Mouse (Mus musculus) cerebellum, adult 9-10 months (tissue): ENCODE measurements around the gene Clec1b.

Source experiments
- DNase-seq: peaks from one replicate; pipeline ENCODE4 v3.0.0; 2022

The Clec1b gene

GRCm38 (mm10) chr6:129414177-129414576, 17.1 kb downstream of the Clec1b start:
- DNase-seq = no peak

- no peak for DNase-seq
These were observed 25.2 kb downstream of the Clec1b start for GRCm38 (mm10) chr6:129422311-129422710.

DNA sequence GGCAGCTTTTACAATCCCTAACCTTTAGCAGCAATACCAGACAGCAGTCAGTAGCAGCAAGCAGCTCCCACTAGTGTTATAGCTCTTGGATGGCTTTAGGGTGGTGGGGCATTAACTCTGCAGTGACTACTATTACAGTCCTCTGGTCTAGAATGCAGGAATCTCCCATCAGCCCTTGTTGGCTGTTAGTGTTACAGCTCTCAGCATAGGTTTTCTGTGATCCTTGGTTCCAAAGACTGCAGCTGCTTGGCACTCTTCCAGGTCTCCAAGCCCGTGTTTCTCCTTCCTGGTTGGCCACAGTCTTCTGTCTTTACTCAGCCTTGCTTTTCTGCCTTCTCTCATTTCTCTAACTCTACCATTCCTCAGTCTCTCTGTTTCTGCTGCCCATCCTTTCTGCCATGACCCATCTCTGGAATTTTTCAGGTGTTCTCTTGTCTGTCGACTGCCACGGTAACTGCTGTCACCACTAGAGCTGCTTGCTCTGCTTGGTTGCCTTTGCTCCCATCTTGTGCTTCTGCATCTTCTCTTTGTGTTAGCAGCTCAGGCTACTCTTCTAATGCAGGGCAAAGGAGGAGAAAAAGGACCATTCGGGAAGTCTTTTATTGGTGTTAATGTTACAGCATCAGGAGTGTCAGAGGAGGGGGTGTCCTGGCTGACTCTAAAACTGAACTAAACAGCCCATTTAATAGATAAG, 26.1 kb downstream of the Clec1b start:
- DNase-seq = no peak

DNA sequence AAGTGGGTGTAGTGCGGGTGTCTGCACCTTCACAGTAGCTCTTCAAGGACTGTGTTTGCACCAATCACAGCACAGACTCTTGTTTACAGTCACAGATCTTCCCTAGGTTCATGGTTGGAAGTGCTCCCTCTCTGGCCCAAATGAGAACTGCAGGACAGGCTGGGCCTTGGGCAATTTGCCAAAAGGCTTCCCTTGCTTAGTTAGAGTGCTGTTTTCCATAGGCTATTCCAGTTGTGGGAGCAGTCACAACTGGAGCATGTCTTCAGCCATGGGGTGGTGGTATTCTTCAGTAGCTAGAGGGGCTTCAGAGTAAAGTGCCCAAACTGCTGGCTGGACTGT, 26.6 kb downstream of the Clec1b start:
- peak; percentile 53 for DNase-seq

DNA sequence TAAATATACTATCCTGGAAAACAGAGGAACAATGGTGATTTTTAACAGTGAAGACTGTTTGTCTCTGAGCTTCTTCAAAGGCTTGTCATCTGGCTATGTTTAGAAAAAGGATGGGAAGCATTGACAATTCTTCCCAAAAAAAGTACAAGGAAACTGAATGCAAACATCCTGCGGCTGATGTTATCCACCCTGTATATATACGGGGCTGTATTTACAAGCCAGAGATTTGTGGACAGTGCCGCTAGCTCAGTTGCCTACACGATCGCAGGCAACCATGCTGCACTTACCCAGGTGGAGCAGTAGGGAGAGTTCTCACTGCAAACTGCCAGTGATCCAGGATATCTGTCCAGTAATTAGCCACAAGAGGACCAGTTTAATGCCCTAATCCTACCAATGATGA, 28.1 kb downstream of the Clec1b start:
- DNase-seq = no peak

DNA sequence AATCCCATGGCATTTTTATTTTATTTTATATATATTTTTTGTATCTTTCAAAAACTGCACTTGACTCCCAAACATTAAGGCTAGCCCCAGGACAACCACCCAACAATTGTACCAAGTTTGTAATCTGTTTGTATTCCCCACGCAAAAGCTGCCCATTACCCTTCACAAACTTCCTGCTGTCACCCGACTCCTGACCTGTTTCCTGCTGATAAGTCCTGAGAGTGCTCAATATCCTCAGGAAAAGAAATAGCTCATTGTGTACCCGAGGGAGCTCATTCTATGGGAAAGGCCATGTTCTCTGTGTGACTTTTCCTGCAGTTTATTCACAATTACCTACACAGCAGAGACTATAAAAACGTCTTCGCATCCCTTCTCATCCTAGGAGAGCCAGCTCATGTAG, 28.7 kb downstream of the Clec1b start:
- DNase-seq = no peak

- DNase-seq = no peak
These were observed 30.2 kb downstream of the Clec1b start for GRCm38 (mm10) chr6:129427281-129427680.

GRCm38 (mm10) chr6:129434239-129434638, 37.1 kb downstream of the Clec1b start:
- DNase-seq = no peak

DNA sequence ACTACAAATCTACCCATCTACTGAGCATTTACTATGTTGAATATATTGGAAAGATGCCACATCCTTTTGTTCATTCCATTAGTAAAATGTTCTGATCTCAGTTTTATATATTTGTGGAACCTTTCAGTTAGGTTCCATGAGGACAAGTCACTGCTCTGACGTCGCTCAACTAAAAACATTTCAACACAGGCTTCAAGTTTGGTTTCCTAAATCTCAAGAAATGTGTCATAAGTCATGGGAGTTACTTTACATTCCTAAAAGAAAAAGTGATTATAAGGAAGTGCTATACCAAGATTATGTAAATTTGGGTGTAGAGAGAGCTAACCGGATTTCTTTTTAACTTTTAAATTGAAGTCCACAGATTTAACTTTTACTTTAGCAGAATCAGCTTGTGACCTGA, 38.9 kb downstream of the Clec1b start:
- DNase-seq = no peak

GRCm38 (mm10) chr6:129438033-129438432, 40.9 kb downstream of the Clec1b start:
- no peak for DNase-seq

GRCm38 (mm10) chr6:129449743-129450142, 52.6 kb downstream of the Clec1b start:
- no peak for DNase-seq

DNA sequence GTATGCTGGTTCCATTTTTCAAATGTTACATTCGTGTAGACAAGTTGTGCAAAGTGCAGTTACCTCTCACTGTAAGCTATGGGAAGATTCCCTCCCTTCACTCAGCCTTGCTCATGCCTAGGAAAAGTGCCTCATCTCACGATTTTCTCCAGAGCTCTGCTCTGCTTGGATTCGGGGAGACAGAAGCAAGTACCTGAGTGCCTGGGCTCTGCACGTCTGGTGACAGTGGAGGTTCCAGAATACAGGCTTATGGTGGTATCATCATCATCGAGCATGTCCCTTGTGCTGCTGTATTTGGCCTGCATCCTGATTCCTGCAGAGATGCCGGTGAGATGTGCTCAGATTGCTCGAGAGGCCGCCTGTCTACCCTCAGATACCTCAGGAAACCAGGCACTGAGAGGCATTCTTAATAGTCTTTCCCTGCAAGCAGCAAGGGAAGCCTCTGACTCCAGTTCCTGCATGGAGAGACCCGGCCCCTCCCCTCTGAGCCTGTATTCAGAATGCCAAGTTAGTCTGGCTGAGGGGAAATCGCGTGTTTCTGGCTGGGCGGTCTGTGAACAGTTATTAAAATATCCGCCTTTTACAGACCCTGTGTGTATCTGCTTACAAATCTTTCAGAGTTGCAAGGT, 54.4 kb downstream of the Clec1b start, which contains the start of gene Clec1a:
Gene Clec1a, minus strand, starts transcription at position 590 of the 629 bp plus-strand sequence.
- no peak for DNase-seq
